Mouse (Mus musculus): ENCODE measurements around the gene Arf5.
A peak's percentile ranks its signal among the peaks of the same experiment; 100 is the strongest.

Gene Arf5

DNA sequence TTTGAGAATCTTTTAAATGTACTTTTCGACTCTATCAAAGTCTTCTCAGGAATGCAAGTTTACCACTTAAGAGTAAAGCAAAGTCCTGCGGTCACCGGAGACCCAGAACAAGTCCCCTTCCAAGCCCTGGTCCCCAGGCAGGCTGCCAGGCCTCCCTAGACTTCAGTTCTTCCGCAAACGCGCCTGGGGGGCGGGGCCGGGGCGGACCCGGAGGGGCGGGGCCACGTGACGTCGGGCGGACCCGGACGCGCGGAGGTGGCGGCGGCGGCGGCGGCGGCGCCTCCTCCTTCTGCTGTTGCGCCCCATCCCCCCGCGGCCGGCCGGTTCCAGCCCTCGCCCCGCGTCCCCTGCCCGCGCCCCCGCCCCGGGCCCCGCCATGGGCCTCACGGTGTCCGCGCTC lies at the start of gene Arf5:
TSS of gene Arf5 (plus strand) at position 248 of the 400 bp plus-strand sequence.
- peak; percentile 83 to 87 for DNase-seq (ENCODE audit: low spot score in 2 of 2)

DNA sequence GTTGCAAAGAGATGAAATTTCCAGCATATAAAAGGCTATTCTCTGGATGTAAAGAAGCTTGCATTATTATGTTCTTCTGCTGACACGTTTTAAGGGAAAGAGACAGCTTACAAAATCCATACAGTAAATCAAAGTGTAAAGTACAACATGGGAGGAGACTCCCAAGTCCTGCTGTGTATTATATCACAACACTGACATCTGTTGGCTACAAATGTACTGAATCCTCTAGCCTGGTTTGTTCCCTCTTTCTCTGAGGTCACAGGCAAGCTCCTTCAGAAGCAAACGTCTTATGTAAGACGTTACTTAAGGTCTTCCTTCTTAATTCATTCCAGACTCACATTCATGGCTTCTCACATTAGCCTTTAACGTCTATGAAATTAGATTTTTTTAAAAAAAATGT lies 41.4 kb upstream of the Arf5 start:
- DNase-seq (ENCODE audit: low spot score in 2 of 2) = no peak

DNA sequence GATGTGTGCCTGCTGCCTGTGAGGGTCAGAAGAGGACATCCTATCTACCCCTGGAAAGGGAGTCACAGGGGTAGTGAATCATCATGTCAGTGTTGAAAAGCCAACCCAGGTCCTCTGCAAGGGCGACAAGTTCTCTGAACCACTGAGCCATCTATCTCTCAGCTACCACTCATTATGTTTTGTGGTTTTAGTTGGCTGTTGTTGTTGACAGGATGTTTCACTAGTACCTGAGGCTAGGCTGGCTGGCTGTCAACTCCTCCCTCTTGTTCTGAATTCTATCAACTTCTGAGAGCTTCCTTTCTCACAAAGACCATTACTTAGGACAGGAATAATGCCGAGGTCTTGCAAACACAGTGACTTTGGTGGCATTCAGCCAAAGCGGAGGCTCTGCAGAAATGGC lies 38.2 kb upstream of the Arf5 start:
- DNase-seq (ENCODE audit: low spot score in 2 of 2) = no peak

DNA sequence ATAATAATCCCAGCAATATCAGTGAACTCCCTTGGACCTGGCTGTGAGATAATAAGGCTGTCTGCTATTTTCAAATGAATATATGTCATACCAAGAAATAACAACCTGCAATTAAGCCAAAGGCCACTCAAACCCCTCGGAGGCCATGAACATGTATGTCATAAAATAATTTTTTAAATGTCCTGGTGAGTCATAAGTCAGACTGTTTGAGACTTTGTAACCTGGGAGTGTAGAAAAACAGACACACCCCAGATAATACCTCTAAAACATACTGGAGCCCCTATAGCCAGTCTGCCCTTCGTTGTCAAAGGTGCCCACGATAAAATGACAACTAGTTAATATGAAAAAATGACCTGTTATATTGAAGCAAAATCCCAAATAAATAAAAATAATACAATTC lies 34.3 kb upstream of the Arf5 start:
- DNase-seq (ENCODE audit: low spot score in 2 of 2) = no peak

- DNase-seq (ENCODE audit: low spot score in 2 of 2) = no peak
Observed at GRCm38 (mm10) chr6:28396051-28396852, 27.1 kb upstream of the Arf5 start.

GRCm38 (mm10) chr6:28396853-28397457 lies 26.4 kb upstream of the Arf5 start:
- DNase-seq (ENCODE audit: low spot score in 2 of 2) = no peak

DNA sequence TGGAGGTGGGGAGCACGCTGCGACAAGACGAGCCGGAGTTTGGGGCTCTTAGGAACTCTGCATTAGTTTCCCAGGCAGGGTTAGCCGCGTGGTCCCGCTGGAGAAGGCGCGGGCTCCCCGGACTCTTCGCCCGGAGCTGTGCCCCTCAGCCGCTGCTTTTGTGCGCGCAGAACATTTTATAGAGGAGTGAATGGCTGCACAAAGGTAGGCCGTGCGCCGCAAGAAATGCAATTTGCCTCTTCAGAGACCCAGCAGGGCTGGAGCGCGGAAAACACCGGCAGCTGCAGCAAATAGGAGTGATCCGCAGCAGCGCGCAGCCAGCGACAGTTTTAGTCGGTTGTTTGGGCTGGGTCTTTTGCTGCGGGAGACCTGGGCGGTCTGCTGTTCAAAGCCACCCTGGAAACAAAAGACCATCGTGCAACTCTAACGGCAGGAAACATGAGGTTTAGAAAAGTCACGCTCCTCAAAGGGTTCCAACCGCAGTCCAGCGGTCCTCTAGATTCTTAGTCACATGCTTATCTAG lies 25.6 kb upstream of the Arf5 start, which contains the start of gene Zfp800:
TSS of gene Zfp800 (minus strand) at position 325 of the 523 bp plus-strand sequence.
- DNase-seq (ENCODE audit: low spot score in 2 of 2) = no peak

GRCm38 (mm10) chr6:28398726-28399125 lies 24.6 kb upstream of the Arf5 start:
- no peak for DNase-seq (ENCODE audit: low spot score in 2 of 2)

GRCm38 (mm10) chr6:28399791-28400190 lies 23.6 kb upstream of the Arf5 start:
- no peak for DNase-seq (ENCODE audit: low spot score in 2 of 2)

DNA sequence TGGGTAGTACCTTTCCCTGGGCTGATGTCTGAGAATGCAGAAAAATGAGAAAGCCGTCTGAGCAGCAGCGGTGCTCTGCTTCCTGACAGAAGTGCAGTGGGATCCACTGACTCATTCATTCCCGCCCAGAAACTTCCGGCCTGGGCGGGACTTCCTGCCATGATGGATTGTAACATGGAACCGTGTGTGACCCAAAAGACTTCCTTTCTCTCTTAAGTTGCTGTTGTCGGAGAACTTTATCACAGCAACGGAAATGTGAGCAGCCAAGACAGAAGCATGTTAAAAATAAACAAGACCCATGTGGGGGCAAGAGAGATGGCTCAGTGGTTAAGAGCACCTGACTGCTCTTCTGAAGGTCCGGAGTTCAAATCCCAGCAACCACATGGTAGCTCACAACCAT lies 13.3 kb upstream of the Arf5 start:
- no peak for DNase-seq (ENCODE audit: low spot score in 2 of 2)

DNA sequence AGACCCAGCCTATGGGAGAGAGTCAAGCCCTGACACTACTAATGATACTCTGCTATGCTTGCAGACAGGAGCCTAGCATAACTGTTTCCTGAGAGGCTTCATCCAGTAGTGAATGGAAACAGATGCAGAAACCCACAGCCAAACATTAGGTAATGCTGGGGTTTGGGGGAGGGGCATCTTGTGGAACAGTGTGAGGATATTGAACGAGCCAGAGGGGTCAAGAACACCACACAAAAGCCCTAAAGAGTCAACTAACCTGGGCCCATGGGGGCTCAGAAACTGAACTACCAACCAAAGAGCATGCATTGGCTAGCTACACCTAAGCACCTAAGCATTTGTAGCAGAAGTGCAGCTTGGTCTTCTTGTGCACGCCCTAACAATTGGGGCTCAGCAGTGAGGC lies 12.1 kb upstream of the Arf5 start:
- no peak for DNase-seq (ENCODE audit: low spot score in 2 of 2)

GRCm38 (mm10) chr6:28416981-28417380 lies 6.4 kb upstream of the Arf5 start:
- DNase-seq (ENCODE audit: low spot score in 2 of 2) = no peak

GRCm38 (mm10) chr6:28418449-28418848 lies 4.9 kb upstream of the Arf5 start:
- peak in 1 of 2 experiments; percentile 56 for DNase-seq (ENCODE audit: low spot score in 2 of 2)

DNA sequence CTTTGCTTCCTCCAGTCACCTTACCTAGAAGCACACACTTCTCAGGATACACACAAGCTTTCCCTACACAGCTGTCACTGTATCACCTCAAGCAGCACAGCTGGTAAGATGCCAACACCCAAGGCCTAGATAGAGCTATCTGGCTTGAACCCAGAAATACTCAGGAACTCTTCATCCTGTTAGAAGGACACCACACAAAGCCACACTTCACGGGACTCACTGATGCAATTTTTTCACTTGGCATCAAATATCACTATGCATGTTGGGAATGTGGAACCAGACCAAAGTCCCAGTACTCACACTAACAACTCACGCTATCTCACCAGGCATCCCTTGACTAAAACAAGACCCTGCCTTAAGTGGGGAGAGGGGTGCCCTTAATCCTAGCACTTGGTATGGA lies 3.7 kb upstream of the Arf5 start:
- DNase-seq (ENCODE audit: low spot score in 2 of 2) = no peak

DNA sequence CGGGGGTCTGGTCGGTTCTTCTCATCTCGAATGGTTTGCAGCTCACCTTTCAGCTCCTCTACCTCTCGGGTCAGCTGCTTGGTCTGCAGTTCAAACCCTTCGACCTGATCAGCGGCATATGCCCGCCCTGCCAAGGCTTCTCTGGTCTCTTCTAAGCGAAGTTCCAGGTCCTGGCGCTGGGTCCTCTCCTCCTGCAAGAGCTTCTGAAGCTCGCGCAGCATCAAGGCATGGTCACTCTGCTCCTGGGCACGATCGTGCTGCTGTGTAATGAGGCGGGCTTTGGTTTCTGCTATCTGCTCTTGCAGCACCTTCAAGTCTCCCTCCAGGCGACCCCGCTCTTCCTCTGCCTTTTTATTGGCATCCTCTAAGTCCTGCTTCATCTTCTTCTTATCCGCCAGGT lies 3.0 kb upstream of the Arf5 start:
- DNase-seq (ENCODE audit: low spot score in 2 of 2) = no peak

- DNase-seq (ENCODE audit: low spot score in 2 of 2) = no peak
Observed at GRCm38 (mm10) chr6:28420865-28421264, 2.5 kb upstream of the Arf5 start.

GRCm38 (mm10) chr6:28421469-28422000 lies 1.8 kb upstream of the Arf5 start:
- DNase-seq (ENCODE audit: low spot score in 2 of 2) = peak; percentile 79 to 91

GRCm38 (mm10) chr6:28422651-28423290 lies 589 bp upstream of the Arf5 start:
- no peak for DNase-seq (ENCODE audit: low spot score in 2 of 2)

- peak in 1 of 2 experiments; percentile 24 for DNase-seq (ENCODE audit: low spot score in 2 of 2)
Observed at GRCm38 (mm10) chr6:28423767-28424695, 671 bp downstream of the Arf5 start.

GRCm38 (mm10) chr6:28425019-28425418 lies 1.7 kb downstream of the Arf5 start:
- no peak for DNase-seq (ENCODE audit: low spot score in 2 of 2)
